Mouse (Mus musculus) E14TG2a.4 (cell line): ENCODE measurements around the gene Cd79b.

Source experiments
- CTCF ChIP-seq: conservative IDR thresholded peaks from 2 replicates; pipeline ENCODE4 v1.5.1; 2014; ENCODE audit warnings: low read length
- POU5F1 ChIP-seq: IDR thresholded peaks from 2 replicates; pipeline ENCODE4 v1.6.1; 2014; ENCODE audit warnings: low read length, borderline replicate concordance

DNA sequence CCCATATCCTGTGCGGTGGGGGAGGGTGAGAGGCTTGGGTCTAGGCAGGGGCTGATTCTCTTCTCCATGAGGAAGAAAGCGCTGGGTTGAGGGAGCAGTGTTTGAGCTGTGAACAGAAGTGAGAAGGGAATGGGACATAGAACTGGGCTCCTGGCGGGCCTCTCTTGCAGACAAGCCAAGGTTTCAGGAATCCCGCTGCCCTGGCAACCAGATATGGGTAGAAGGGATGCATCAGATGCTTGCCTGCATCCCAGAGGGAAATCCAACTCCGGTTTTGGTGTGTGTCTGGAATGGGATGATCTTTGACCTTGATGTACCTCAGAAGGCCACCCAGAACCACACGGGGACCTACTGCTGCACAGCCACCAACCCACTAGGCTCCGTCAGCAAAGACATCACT lies 28.4 kb downstream of the Cd79b start:
- TF ChIP-seq CTCF (no peak), POU5F1 (no peak)
